ENCODE assay signal across 27 mouse cellular contexts in genomic region chr10:127225213-127225612, GRCm38 (mm10). TPM values are rescaled to one million over a fixed set of nuclear protein-coding genes. Genes with fewer than 3 reads are reported as not detected.
DNase-seq lines count a peak whose midpoint lies in the region; ATAC-seq and TF ChIP-seq lines count a peak whose summit lies in the region.
"Had no signal": no experiment of that assay in that cellular context is flagged by ENCODE, and none has a peak within 500 bp of the region (broad histone marks: within the 10 kb centered on the region; RNA-seq: fewer than 3 reads in every experiment).

No protein-coding gene starts in this region.

- ATAC-seq in forebrain, postnatal 0 days = 0 out of 2 replicates have a peak, but pooled peaks have one; percentile 21
- ATAC-seq in neural tube, embryonic 13.5 days (ENCODE audit: low read depth) = 0 out of 2 replicates have a peak, but pooled peaks have one; percentile 29
- no peak for ATAC-seq in neural tube, embryonic 15.5 days (ENCODE audit: low FRiP score)
- ATAC-seq: forebrain, embryonic 13.5 days; forebrain, embryonic 16.5 days; hindbrain, postnatal 0 days; intestine, embryonic 16.5 days; Patski had no signal

- H3K9me3 ChIP-seq in forebrain, postnatal 0 days (ENCODE audit: low read length) = no peaks in the 10 kb centered on the region
- no peaks in the 10 kb centered on the region for H3K9me3 ChIP-seq in forebrain, embryonic 10.5 days
- no peaks in the 10 kb centered on the region for H3K9me3 ChIP-seq in neural tube, embryonic 13.5 days
- no peaks in the 10 kb centered on the region for H3K9me3 ChIP-seq in neural tube, embryonic 15.5 days (replicated peaks)
- H3K9me3 ChIP-seq in limb, embryonic 10.5 days (replicated peaks) = no peaks in the 10 kb centered on the region
- H3K9me3 ChIP-seq: embryonic facial prominence, embryonic 12.5 days; forebrain, embryonic 13.5 days; heart, embryonic 10.5 days; heart, embryonic 13.5 days had no signal

- no peak for TF ChIP-seq CTCF in forebrain, postnatal 0 days (IDR thresholded peaks at IDR 0.05; ENCODE audit: low read depth)

- no peak overlapping the region for H3K27ac ChIP-seq in forebrain, postnatal 0 days (ENCODE audit: low read depth, low read length)
- H3K27ac ChIP-seq in forebrain, embryonic 10.5 days = no peak overlapping the region
- H3K27ac ChIP-seq in neural tube, embryonic 13.5 days (replicated peaks) = no peak overlapping the region
- no peak overlapping the region for H3K27ac ChIP-seq in neural tube, embryonic 15.5 days (replicated peaks)
- H3K27ac ChIP-seq in limb, embryonic 10.5 days = no peak overlapping the region
- H3K27ac ChIP-seq: embryonic facial prominence, embryonic 12.5 days; forebrain, embryonic 13.5 days; heart, adult 2 months; heart, embryonic 10.5 days; heart, embryonic 13.5 days; hindbrain, embryonic 14.5 days; hindbrain, postnatal 0 days had no signal

- H3K9ac ChIP-seq in forebrain, postnatal 0 days = no peak overlapping the region
- H3K9ac ChIP-seq in neural tube, embryonic 13.5 days = no peak overlapping the region
- no peak overlapping the region for H3K9ac ChIP-seq in neural tube, embryonic 15.5 days (replicated peaks)
- H3K9ac ChIP-seq: embryonic facial prominence, embryonic 12.5 days; forebrain, embryonic 13.5 days; hindbrain, embryonic 14.5 days had no signal

- 29% methylated on average over 6 of the region's 6 CpGs for WGBS in forebrain, postnatal 0 days
- 30% methylated on average over 6 of the region's 6 CpGs for WGBS in forebrain, embryonic 10.5 days
- WGBS in neural tube, embryonic 13.5 days = 32% methylated on average over 6 of the region's 6 CpGs
- 40% methylated on average over 6 of the region's 6 CpGs for WGBS in neural tube, embryonic 15.5 days
- 52% methylated on average over 6 of the region's 6 CpGs for WGBS in limb, embryonic 10.5 days

- H3K27me3 ChIP-seq in forebrain, postnatal 0 days (ENCODE audit: insufficient read depth, low read length) = no peaks in the 10 kb centered on the region
- peaks cover 13% of the 10 kb centered on the region for H3K27me3 ChIP-seq in forebrain, embryonic 10.5 days (ENCODE audit: poor library complexity, severe bottlenecking)
- peaks cover 3% of the 10 kb centered on the region; the same call in 1 of the 2 replicates for H3K27me3 ChIP-seq in neural tube, embryonic 13.5 days
- H3K27me3 ChIP-seq in neural tube, embryonic 15.5 days (replicated peaks) = no peaks in the 10 kb centered on the region
- H3K27me3 ChIP-seq in limb, embryonic 10.5 days (ENCODE audit: low read depth, poor library complexity, severe bottlenecking) = peaks cover 27% of the 10 kb centered on the region
- H3K27me3 ChIP-seq: embryonic facial prominence, embryonic 12.5 days; forebrain, embryonic 13.5 days; Patski had no signal

- H3K4me2 ChIP-seq in forebrain, postnatal 0 days (ENCODE audit: low read depth) = no peak overlapping the region
- H3K4me2 ChIP-seq in neural tube, embryonic 13.5 days = no peak overlapping the region
- no peak overlapping the region for H3K4me2 ChIP-seq in neural tube, embryonic 15.5 days
- H3K4me2 ChIP-seq: embryonic facial prominence, embryonic 12.5 days; forebrain, embryonic 13.5 days; heart, embryonic 13.5 days; hindbrain, embryonic 14.5 days had no signal

- no peak for DNase-seq in forebrain, postnatal 0 days
- no peak for DNase-seq in forebrain, embryonic 10.5 days (ENCODE audit: extremely low spot score, low spot score)
- DNase-seq in R1 (ENCODE audit: low read depth, low spot score) = peak; percentile 91
- DNase-seq in gastrocnemius, postnatal 25 days = no peak
- no peak for DNase-seq in limb, embryonic 10.5 days (ENCODE audit: low spot score)
- DNase-seq: adrenal gland, postnatal 10 days; adrenal gland, postnatal 36 days; cerebellum, adult 18-20 months; cerebellum, adult 9-10 months; cerebellum, postnatal 14 days; gastrocnemius, postnatal 36 days; heart, adult 2 months; heart, postnatal 14 days; heart, postnatal 4 days had no signal

- no peak overlapping the region for H3K4me3 ChIP-seq in forebrain, postnatal 0 days (ENCODE audit: low read depth, low read length)
- H3K4me3 ChIP-seq in forebrain, embryonic 10.5 days = no peak overlapping the region
- H3K4me3 ChIP-seq in neural tube, embryonic 13.5 days = no peak overlapping the region
- H3K4me3 ChIP-seq in neural tube, embryonic 15.5 days (replicated peaks) = no peak overlapping the region
- H3K4me3 ChIP-seq in limb, embryonic 10.5 days = no peak overlapping the region
- H3K4me3 ChIP-seq: embryonic facial prominence, embryonic 12.5 days; erythroblast, embryonic 14.5 days; forebrain, embryonic 13.5 days; heart, adult 2 months; heart, embryonic 10.5 days; heart, embryonic 13.5 days had no signal

- peaks cover 48% of the 10 kb centered on the region for H3K36me3 ChIP-seq in forebrain, postnatal 0 days (ENCODE audit: insufficient read depth)
- H3K36me3 ChIP-seq in forebrain, embryonic 10.5 days (replicated peaks) = no peaks in the 10 kb centered on the region
- peaks cover 39% of the 10 kb centered on the region for H3K36me3 ChIP-seq in neural tube, embryonic 13.5 days
- peaks cover 40% of the 10 kb centered on the region for H3K36me3 ChIP-seq in neural tube, embryonic 15.5 days
- no peaks in the 10 kb centered on the region for H3K36me3 ChIP-seq in limb, embryonic 10.5 days
- H3K36me3 ChIP-seq: embryonic facial prominence, embryonic 12.5 days; G1E; heart, embryonic 10.5 days; heart, embryonic 13.5 days had no signal

- H3K4me1 ChIP-seq in forebrain, postnatal 0 days (ENCODE audit: insufficient read depth) = no peaks in the 10 kb centered on the region
- H3K4me1 ChIP-seq in forebrain, embryonic 10.5 days = peaks cover 11% of the 10 kb centered on the region; the same call in 1 of the 2 replicates
- H3K4me1 ChIP-seq in neural tube, embryonic 13.5 days (replicated peaks) = no peaks in the 10 kb centered on the region
- no peaks in the 10 kb centered on the region for H3K4me1 ChIP-seq in neural tube, embryonic 15.5 days
- peaks cover 5% of the 10 kb centered on the region; the same call in 1 of the 2 replicates for H3K4me1 ChIP-seq in limb, embryonic 10.5 days
- H3K4me1 ChIP-seq: embryonic facial prominence, embryonic 12.5 days; forebrain, embryonic 13.5 days; heart, embryonic 13.5 days had no signal

RNA-seq across cellular contexts. Expression of gene Pip4k2c, which starts 13.8 kb away (rescaled TPM):
- 21.5 and 23.3 TPM in 2 replicates for total RNA-seq in forebrain, postnatal 0 days (2014; rRNA removed)
- 17.8 and 20.1 TPM in 2 replicates for polyA plus RNA-seq in forebrain, postnatal 0 days (2015; fragmentation: Nextera tagmentation; extraction: Ambion mirVana)
- polyA plus RNA-seq in forebrain, embryonic 10.5 days (2016; fragmentation: Nextera tagmentation; extraction: Ambion mirVana) = 21.3 and 21.4 TPM in 2 replicates
- 20.2 and 20.7 TPM in 2 replicates for polyA plus RNA-seq in neural tube, embryonic 13.5 days (2015; fragmentation: Nextera tagmentation; extraction: Ambion mirVana)
- polyA plus RNA-seq in neural tube, embryonic 15.5 days (2015; fragmentation: Nextera tagmentation; extraction: Ambion mirVana) = 19.8 and 23.0 TPM in 2 replicates
- 1 to 10 TPM; 4.7 to 6.9 TPM for total RNA-seq in gastrocnemius, postnatal 25 days (2021)
- polyA plus RNA-seq in limb, embryonic 10.5 days (2016; fragmentation: Nextera tagmentation; extraction: Ambion mirVana) = 25.0 and 27.8 TPM in 2 replicates

RNA-seq across cellular contexts. Expression of gene Dtx3, which starts 29.7 kb away (rescaled TPM):
- total RNA-seq in forebrain, postnatal 0 days (2014; rRNA removed) = 198 and 245 TPM in 2 replicates
- 175 and 178 TPM in 2 replicates for polyA plus RNA-seq in forebrain, postnatal 0 days (2015; fragmentation: Nextera tagmentation; extraction: Ambion mirVana)
- polyA plus RNA-seq in forebrain, embryonic 10.5 days (2016; fragmentation: Nextera tagmentation; extraction: Ambion mirVana) = 106 and 108 TPM in 2 replicates
- 188 and 221 TPM in 2 replicates for polyA plus RNA-seq in neural tube, embryonic 13.5 days (2015; fragmentation: Nextera tagmentation; extraction: Ambion mirVana)
- 211 and 245 TPM in 2 replicates for polyA plus RNA-seq in neural tube, embryonic 15.5 days (2015; fragmentation: Nextera tagmentation; extraction: Ambion mirVana)
- total RNA-seq in gastrocnemius, postnatal 25 days (2021) = 10 to 100 TPM; 18.9 to 19.6 TPM
- polyA plus RNA-seq in limb, embryonic 10.5 days (2016; fragmentation: Nextera tagmentation; extraction: Ambion mirVana) = 91.4 and 122 TPM in 2 replicates

RNA-seq across cellular contexts. Expression of gene Arhgef25, which starts 35.3 kb away (rescaled TPM):
- 45.4 and 61.3 TPM in 2 replicates for total RNA-seq in forebrain, postnatal 0 days (2014; rRNA removed)
- polyA plus RNA-seq in forebrain, postnatal 0 days (2015; fragmentation: Nextera tagmentation; extraction: Ambion mirVana) = 14.8 and 16.9 TPM in 2 replicates
- 23.7 and 25.7 TPM in 2 replicates for polyA plus RNA-seq in forebrain, embryonic 10.5 days (2016; fragmentation: Nextera tagmentation; extraction: Ambion mirVana)
- polyA plus RNA-seq in neural tube, embryonic 13.5 days (2015; fragmentation: Nextera tagmentation; extraction: Ambion mirVana) = 38.1 and 42.0 TPM in 2 replicates
- polyA plus RNA-seq in neural tube, embryonic 15.5 days (2015; fragmentation: Nextera tagmentation; extraction: Ambion mirVana) = 32.7 and 34.9 TPM in 2 replicates
- 1 to 10 TPM; 8.7 to 9.3 TPM for total RNA-seq in gastrocnemius, postnatal 25 days (2021)
- 25.8 and 36.3 TPM in 2 replicates for polyA plus RNA-seq in limb, embryonic 10.5 days (2016; fragmentation: Nextera tagmentation; extraction: Ambion mirVana)

RNA-seq across cellular contexts. Expression of gene Kif5a, which starts 37.9 kb away (rescaled TPM):
- 210 and 223 TPM in 2 replicates for total RNA-seq in forebrain, postnatal 0 days (2014; rRNA removed)
- polyA plus RNA-seq in forebrain, postnatal 0 days (2015; fragmentation: Nextera tagmentation; extraction: Ambion mirVana) = 62.0 and 84.0 TPM in 2 replicates
- polyA plus RNA-seq in forebrain, embryonic 10.5 days (2016; fragmentation: Nextera tagmentation; extraction: Ambion mirVana) = 6.6 and 7.9 TPM in 2 replicates
- 102 and 104 TPM in 2 replicates for polyA plus RNA-seq in neural tube, embryonic 13.5 days (2015; fragmentation: Nextera tagmentation; extraction: Ambion mirVana)
- polyA plus RNA-seq in neural tube, embryonic 15.5 days (2015; fragmentation: Nextera tagmentation; extraction: Ambion mirVana) = 97.3 and 113 TPM in 2 replicates
- under 1 TPM; 0.18 to 0.62 TPM for total RNA-seq in gastrocnemius, postnatal 25 days (2021)
- polyA plus RNA-seq in limb, embryonic 10.5 days (2016; fragmentation: Nextera tagmentation; extraction: Ambion mirVana) = 1.4 and 2.2 TPM in 2 replicates

RNA-seq across cellular contexts. Expression of gene Dctn2, which starts 41.0 kb away (rescaled TPM):
- total RNA-seq in forebrain, postnatal 0 days (2014; rRNA removed) = 272 and 300 TPM in 2 replicates
- 332 and 343 TPM in 2 replicates for polyA plus RNA-seq in forebrain, postnatal 0 days (2015; fragmentation: Nextera tagmentation; extraction: Ambion mirVana)
- 192 and 206 TPM in 2 replicates for polyA plus RNA-seq in forebrain, embryonic 10.5 days (2016; fragmentation: Nextera tagmentation; extraction: Ambion mirVana)
- 285 and 322 TPM in 2 replicates for polyA plus RNA-seq in neural tube, embryonic 13.5 days (2015; fragmentation: Nextera tagmentation; extraction: Ambion mirVana)
- polyA plus RNA-seq in neural tube, embryonic 15.5 days (2015; fragmentation: Nextera tagmentation; extraction: Ambion mirVana) = 304 and 335 TPM in 2 replicates
- total RNA-seq in gastrocnemius, postnatal 25 days (2021) = 10 to 100 TPM; 88.3 to 90.8 TPM
- 185 and 194 TPM in 2 replicates for polyA plus RNA-seq in limb, embryonic 10.5 days (2016; fragmentation: Nextera tagmentation; extraction: Ambion mirVana)
